Mouse (Mus musculus): Measurements from ENCODE around the gene Prkag3.

DNA sequence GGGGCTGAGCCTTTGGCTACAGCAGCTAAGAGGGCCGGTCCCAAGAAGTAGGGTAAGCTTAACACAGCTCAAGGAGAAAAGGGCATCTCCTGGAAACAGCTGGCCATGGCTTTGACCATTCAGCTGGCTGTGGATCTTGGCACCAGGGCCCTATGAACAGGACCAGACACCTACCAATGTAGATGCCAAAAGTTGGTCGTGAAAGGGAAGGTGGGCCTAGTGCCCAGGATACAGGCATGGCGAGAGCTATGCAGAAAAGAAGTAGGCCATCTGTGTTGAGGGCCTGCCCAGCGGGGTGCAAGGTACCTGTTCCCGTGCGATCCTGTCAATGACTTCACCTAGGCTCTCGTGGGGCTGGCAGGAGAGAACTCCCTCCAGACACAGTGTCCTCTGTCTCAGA, 8.2 kb downstream of the Prkag3 start:
- TF ChIP-seq CTCF (IDR thresholded peaks at IDR 0.05; ENCODE audit: extremely low read depth, insufficient read depth, low read length): no peak
- no peak for TF ChIP-seq POLR2A (IDR thresholded peaks at IDR 0.05; ENCODE audit: extremely low read depth, insufficient read depth, low read length)

Measured in cortical plate, adult 2 months (tissue).